Mouse (Mus musculus) E14TG2a.4 (cell line): ENCODE results near the gene Opn4.
A peak's percentile ranks its signal among the peaks of the same experiment; 100 is the strongest.

Experiments
- H3K27me3 ChIP-seq: 2 replicates; pipeline ENCODE4 v1.6.1; 2014; ENCODE audit warnings: low read length, control low read depth; ENCODE audit not compliant: insufficient read depth
- H3K36me3 ChIP-seq: 2 replicates; pipeline ENCODE4 v1.6.1; 2014; ENCODE audit warnings: low read length, control low read depth; ENCODE audit not compliant: insufficient read depth
- H3K4me1 ChIP-seq: replicated peaks from 2 replicates; pipeline ENCODE4 v1.6.1; 2014; ENCODE audit warnings: low read depth, low read length, control low read depth
- H3K4me3 ChIP-seq: replicated peaks from 2 replicates; pipeline ENCODE4 v1.5.1; 2014; ENCODE audit warnings: mild to moderate bottlenecking, low read length
- H3K9me3 ChIP-seq: 2 replicates; pipeline ENCODE4 v1.6.1; 2014; ENCODE audit warnings: low read length, control low read depth
- CTCF ChIP-seq: conservative IDR thresholded peaks from 2 replicates; pipeline ENCODE4 v1.5.1; 2014; ENCODE audit warnings: low read length
- NANOG ChIP-seq: IDR thresholded peaks from 2 replicates; pipeline ENCODE4 v1.6.1; 2014; ENCODE audit warnings: borderline replicate concordance, low read length, mixed read lengths
- POU5F1 ChIP-seq: IDR thresholded peaks from 2 replicates; pipeline ENCODE4 v1.6.1; 2014; ENCODE audit warnings: low read length, borderline replicate concordance

Gene Opn4

DNA sequence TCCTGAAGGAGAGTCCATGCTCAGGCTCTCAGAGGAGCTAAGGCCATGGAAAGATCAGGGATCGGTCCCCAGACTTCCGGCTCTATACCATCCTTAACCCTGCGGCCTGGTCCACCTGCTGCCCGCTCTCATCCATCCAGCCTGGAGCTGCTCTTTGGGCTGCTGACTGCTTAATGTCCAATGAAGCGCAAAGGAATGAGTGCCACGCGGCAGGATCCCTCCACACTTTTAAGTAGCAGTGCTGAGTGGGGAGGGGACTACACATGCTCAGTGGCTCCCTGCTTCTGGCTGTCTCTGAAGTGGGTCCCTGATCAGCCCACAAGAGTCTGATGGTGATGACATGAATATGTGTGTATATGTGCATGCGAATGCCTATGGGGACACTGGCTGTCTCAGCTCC lies at the start of gene Opn4:
Opn4 (minus strand) TSS at position 202 of the 400 bp plus-strand sequence.
- no peak for TF ChIP-seq POU5F1
- Histone ChIP-seq H3K4me3 (no peak within 1 kb of the TSS), H3K27me3 (peaks cover 15% of the 10 kb centered on the region), H3K36me3 (no peaks in the 10 kb centered on the region), H3K4me1 (peaks cover 15% of the 10 kb centered on the region), H3K9me3 (no peaks in the 10 kb centered on the region)

DNA sequence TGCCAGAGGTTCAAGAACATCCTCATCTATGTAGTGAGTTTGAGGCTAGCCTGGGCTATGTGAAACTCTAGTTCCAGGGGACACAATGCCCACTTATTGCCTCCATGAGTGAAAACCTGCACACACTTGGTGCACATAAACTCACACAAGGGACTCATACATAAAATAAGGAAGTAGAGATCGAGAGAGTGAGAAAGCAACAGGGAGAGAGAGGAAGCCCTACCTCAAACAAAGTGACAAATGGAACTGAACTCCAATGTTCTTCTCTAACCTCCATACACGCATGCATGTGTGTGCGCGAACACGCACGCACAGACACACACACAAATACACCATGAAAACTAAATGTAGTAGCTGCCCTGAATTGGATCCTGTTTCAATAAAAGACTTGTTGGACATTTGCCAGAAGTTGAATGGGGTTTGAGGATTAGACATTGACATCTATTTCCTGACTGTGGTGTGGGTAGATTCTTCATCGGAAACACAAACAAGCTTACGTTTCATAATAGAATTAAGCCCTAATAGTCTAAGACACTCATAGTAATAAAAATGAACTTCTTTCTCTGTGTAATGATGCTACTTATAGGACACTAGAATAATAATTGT lies 48.0 kb upstream of the Opn4 start:
- no peak for TF ChIP-seq CTCF
- no peak for TF ChIP-seq POU5F1
- no peak for TF ChIP-seq NANOG
- Histone ChIP-seq H3K9me3 (no peaks in the 10 kb centered on the region), H3K4me1 (peaks cover 16% of the 10 kb centered on the region), H3K27me3 (no peaks in the 10 kb centered on the region), H3K4me3 (no peak overlapping the region), H3K36me3 (no peaks in the 10 kb centered on the region)

DNA sequence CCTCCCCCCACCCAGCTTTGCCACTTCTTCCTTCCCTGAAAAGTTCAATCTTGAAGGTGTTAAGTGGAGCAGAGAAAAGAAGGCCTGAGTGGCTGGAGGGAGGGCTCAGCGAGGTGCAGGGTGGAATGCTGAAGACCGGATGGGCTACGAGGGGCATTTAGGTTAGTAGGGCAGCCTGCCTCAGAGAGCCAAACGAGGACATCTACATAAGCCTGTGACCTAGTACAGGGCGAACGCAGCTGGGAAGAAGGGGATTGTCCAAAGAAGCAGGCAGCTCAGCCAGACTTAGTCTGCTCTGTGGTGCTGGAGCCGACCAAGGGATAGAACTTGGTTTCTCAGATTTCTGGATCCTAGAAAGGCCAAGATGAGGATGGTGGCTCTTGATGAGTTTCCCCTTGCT lies 44.2 kb upstream of the Opn4 start:
- no peaks in the 10 kb centered on the region for H3K36me3 ChIP-seq
- no peaks in the 10 kb centered on the region for H3K9me3 ChIP-seq
- H3K27me3 ChIP-seq, result no peaks in the 10 kb centered on the region
- no peak for TF ChIP-seq CTCF
- no peak for TF ChIP-seq NANOG
- no peak overlapping the region for H3K4me3 ChIP-seq
- H3K4me1 ChIP-seq, result peaks cover 18% of the 10 kb centered on the region

DNA sequence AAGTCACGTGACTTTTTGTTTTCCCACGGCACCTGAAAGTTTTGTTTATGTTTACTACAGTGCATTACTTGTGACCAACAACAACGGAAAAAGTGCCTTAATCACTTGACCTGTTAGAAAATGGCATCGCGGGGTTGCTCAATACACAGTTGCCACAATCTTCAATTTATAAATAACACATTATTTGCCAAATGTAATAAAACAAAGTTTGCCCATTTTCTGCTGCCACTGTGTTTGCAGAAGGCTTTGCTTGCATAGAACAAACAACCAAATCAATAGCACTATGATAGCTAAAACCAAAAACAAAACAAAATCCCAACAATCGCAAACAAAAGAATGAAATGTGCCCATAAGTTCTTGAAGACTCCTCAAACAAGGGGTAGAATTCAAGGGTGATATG lies 35.8 kb upstream of the Opn4 start:
- TF ChIP-seq NANOG, result no peak
- TF ChIP-seq POU5F1, result no peak
- TF ChIP-seq CTCF, result no peak

DNA sequence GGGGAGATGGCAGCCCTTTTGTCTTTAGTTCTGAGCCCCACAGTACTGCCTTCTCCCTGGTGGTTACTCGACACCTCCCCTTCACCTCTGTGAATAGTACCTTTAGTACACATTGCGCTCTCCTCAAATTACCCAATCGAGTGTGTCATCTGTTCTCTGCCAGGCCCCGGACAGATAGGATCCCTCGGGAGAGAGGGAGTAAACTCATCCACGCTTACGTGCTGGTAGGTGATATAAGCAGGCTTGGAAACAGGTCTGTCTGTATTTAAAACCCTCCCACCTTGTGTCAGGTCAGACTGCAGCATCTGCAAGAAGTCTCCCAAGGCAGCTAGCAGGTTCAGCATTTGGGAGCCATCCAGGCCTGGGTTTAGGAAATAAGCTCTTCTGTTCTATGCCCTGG lies 35.2 kb upstream of the Opn4 start:
- Histone ChIP-seq H3K4me1 (peaks cover 13% of the 10 kb centered on the region), H3K27me3 (peaks cover 11% of the 10 kb centered on the region), H3K36me3 (no peaks in the 10 kb centered on the region), H3K4me3 (no peak overlapping the region), H3K9me3 (no peaks in the 10 kb centered on the region)
- no peak for TF ChIP-seq POU5F1
- TF ChIP-seq NANOG, result no peak
- no peak for TF ChIP-seq CTCF

More for the DNA sequence above, 35.8 kb upstream of the Opn4 start:
- Histone ChIP-seq H3K4me1 (peaks cover 13% of the 10 kb centered on the region), H3K27me3 (peaks cover 11% of the 10 kb centered on the region), H3K9me3 (no peaks in the 10 kb centered on the region), H3K4me3 (no peak overlapping the region), H3K36me3 (no peaks in the 10 kb centered on the region)

DNA sequence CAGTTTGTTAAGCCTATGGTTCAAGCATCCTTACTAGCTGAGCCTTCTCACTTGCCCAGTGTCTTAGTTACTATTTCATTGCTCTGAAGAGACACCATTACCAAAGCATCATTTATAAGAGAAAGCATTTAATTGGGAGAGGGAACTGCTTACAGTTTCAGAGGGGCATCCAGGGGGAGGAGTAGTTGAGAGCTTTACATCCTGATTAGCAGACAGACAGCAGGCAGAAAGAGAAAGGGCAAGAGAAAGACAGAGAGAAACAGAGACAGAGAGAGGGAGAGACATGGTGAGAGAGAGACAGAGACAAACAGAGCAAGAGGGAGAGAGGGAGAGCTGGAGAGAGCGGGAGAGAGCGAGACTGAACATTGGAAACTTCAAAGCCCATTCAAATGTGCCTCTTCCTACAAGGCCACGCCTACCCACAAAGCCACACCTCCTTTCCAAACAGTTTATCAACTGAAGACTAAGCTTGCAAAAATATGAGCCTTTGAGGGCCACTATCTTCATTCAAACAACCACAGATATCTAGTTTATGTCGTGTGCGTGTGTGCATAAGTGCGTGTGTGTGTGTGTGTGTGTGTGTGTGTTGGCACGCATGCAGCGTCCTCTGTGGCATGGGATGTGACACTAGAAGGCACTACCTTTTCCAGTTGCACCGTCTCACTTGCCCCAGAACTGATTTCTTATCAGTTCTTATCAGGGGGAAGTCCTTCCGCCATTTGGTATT lies 32.9 kb upstream of the Opn4 start:
- Histone ChIP-seq H3K36me3 (no peaks in the 10 kb centered on the region), H3K27me3 (peaks cover 11% of the 10 kb centered on the region), H3K9me3 (no peaks in the 10 kb centered on the region), H3K4me1 (peaks cover 16% of the 10 kb centered on the region), H3K4me3 (peak overlapping the region; percentile 35; the same call in 1 of the 2 replicates)
- TF ChIP-seq CTCF (no peak), POU5F1 (no peak), NANOG (no peak)

DNA sequence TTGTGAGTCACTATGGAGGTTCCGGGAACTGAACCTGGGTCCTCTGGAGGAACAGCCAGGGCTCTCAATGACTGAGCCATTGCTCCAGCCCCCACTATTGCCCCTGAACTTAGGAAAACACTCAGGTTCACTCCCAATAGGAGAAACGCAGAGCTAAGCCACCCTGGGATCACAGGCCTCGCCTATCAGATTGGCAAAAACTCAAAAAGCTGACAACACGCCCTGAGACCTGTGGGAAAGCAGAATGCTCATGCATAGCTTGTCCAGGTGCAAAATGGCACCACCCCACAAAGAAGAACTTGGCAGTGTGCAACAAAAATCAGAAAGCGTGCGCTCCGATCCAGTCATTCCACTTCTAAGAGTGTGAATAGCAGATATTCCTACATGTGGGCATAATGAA lies 26.9 kb upstream of the Opn4 start:
- peaks cover under 1% of the 10 kb centered on the region; the same call in 1 of the 2 replicates for H3K27me3 ChIP-seq
- H3K4me1 ChIP-seq, result peaks cover 10% of the 10 kb centered on the region
- TF ChIP-seq CTCF (no peak), POU5F1 (no peak), NANOG (no peak)
- H3K36me3 ChIP-seq, result no peaks in the 10 kb centered on the region
- no peak overlapping the region for H3K4me3 ChIP-seq
- H3K9me3 ChIP-seq, result no peaks in the 10 kb centered on the region

DNA sequence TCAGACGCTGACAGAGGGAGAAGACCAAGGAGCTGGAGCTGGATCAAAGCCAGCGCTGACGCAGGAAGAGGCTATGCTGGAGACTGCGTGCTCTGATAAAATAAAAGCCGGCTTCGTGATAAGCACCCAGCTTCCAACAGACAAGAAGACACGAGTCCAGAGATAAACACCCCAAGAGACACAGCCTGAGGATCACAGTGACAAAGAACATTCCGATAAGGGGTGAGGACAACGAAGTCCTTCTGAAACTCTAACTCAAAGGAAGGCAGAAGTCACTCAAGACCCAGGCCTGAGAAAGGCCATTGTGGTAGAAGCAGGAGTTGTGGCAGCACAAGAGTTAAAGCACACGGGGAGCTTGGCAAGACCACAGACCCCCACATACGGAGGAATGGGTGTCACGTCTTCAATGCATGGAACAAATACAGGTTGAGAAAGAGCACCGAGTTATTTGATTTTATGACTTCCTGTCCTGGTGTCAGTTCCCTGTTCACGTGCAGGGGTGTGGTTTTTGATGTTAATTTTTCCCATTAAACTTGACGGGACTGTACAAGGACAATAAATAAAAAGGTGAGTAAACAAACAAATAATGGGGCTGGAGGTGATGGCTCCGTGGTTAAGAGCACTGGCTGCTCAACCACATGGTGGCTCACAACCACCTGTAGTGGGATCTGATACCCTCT lies 23.7 kb upstream of the Opn4 start:
- TF ChIP-seq NANOG (no peak), CTCF (no peak), POU5F1 (no peak)
- no peaks in the 10 kb centered on the region for H3K9me3 ChIP-seq
- H3K4me1 ChIP-seq, result peaks cover 25% of the 10 kb centered on the region
- H3K4me3 ChIP-seq, result no peak overlapping the region
- H3K36me3 ChIP-seq, result no peaks in the 10 kb centered on the region
- no peaks in the 10 kb centered on the region for H3K27me3 ChIP-seq

DNA sequence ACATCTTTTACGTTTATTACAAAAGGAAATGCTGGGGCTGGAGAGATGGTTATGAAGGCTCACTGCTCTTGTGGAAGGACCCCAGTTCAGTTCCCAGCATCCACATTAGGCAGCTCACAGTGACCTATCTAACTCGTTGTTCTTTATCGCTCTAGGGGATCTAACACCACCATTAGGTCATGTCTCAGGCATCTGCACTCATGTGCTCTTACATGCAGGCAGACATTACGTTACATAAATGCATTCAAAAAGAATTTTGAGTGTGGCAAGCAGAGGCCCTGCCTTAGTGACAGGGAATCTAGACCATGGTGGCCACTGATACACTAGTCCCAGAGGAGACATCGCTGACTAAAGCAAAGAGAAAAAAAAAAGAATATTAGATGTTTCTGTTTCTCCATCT lies 23.1 kb upstream of the Opn4 start:
- no peak for TF ChIP-seq POU5F1
- no peaks in the 10 kb centered on the region for H3K36me3 ChIP-seq
- H3K4me3 ChIP-seq, result no peak overlapping the region
- H3K4me1 ChIP-seq, result peaks cover 31% of the 10 kb centered on the region
- no peaks in the 10 kb centered on the region for H3K27me3 ChIP-seq
- H3K9me3 ChIP-seq, result no peaks in the 10 kb centered on the region
